Mouse (Mus musculus) testis, adult 10 weeks (tissue): ENCODE data around the gene Spn. TPM values are rescaled to one million over a fixed set of nuclear protein-coding genes. Genes with fewer than 3 reads are reported as not detected.

Experiments used
- polyA plus RNA-seq: library from polyadenylated mRNA; stranded (reverse); fragments of 350-450 nt; fragmentation: Illumina TruSeq; extraction: RNeasy Lipid Tissue Mini Kit (QIAGEN cat#74804); gene quantifications from one replicate; pipeline ENCODE4 v1.2.3, GENCODE M21; 2014; ENCODE audit warnings: low read depth, low replicate concordance

Gene Spn
- polyA plus RNA-seq: 0.07 TPM

DNA sequence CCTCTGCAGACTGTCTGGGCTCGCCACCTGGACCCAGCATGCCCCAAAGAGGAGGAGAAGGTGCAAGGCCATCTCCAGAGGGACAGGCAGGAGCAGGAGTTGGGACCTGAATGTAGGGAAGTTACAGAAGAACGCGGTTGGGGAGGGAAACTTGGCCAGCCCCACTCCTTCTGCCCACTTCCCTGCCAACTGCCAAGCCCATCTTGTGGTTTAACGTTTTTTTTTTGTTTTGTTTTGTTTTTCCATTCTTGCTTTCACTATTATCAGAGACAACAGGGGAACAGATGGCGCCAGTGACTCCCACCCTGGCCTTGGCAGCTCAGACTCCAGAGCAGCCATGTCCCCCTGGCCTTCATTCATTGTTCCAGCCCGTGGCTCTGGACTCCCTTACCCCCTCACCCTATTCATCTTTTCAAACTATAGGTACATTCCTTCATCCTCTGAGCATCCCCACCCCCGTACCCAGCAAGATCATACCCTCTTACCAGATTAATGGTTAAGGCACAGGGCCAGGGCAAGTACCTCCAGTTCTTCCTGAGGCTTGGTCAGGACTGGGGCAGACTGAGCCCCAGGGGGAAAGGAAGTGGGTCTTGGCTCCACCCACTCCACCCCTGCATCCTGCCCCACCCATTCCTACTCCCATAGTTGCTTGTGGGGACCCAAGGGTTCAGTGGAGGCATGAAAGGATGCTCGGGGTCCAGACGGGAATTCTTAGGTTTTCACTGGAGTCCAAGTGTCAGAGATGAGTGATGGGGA is at the start of gene Spn:
Gene Spn, minus strand, starts transcription at position 562 of the 756 bp plus-strand sequence.

DNA sequence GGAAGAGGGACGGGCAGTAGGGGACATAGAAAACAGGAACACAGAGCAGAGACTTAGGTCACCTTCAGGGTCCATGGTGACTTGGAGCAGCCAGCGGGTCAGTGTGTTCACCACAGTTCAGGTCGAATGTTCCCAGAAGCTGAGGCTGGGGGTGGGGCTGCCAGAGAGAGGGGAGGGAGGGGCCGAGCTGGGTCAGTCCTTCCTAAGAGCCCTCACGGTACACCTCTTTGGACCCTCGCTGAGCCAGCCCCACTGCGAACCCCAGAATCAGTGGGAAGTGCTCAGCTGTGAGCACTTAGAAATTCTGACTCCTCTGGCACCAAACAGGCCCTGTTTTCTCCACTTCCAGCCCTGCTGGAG is 15.7 kb downstream of the Spn start, which contains the start of gene Qprt:
Gene Qprt, minus strand, starts transcription at position 316 of the 360 bp plus-strand sequence.

DNA sequence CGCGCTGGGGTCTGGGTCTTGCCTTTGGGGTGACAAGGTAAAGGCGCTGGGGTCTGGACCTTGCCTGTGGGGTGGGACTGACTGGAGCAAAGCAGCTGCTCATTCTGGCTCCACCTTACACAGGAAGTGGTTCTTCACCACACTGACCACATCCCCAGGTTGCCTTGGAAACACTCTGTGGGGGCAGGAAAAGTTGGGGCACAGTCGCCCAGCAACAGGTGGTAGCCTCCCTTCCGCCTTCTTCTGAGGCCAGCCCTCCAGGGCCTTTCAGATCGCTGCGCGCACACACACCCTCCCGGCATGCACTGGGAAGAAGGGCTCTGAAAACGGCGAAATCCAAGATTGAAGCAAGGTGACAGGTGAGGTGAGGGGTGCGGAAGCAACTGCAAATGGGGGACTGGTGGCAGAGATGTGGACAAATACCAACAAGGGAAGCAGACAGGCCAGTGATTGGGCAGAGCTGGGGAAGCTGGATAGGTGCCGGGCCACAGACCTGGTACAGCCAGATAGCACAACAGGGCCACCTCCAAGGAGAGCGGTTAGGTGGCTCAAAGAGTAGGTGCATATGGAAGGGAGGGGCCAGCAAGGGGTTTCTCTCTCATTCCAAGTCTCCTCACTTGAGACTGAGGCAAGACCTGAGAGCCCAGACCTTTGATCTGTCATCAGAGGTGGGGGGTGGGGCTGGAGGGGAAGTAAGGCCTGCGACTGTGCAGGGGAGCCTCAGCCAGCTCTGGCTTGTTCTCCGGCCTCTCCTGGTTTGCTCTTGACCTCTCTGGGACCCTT is 46.3 kb downstream of the Spn start, which contains the start of gene AI467606:
Gene AI467606, plus strand, starts transcription at position 246 of the 783 bp plus-strand sequence.

DNA sequence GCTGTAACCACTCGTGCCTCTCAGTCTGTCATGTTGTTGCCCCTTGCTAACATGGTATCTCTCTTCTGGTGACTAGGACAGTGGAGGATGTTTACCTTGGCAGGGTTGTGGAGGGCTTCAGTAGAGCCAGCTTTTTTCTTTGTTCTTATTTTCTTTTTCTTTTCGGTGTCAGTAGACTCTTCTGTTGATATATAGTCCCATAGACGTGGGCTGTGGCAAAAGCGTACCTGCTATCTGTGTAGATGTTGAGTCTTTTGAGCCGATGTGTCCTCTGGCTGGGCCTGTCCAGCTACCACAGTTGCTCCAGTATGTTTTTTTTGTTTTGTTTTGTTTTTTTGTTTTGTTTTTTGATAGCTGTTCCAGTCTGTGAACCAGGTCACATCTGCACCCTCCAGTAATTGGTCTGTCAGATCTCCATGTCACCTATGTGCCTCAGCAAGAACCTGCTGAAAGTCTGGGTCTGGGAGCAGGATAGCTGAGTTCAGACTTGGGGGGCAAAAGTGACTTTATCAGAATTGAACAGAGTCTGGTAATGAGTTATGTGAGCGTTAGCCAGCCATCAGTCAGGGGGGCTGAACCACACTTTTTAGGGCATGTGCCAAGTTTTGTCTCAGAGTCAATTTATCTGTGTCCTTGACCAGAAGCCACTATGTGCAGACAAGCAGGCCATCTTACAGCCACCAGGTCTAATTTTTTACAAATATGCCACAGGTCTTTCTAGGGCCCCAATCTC is 50.2 kb downstream of the Spn start, which contains the start of gene Zg16:
Gene Zg16, minus strand, starts transcription at position 51 of the 733 bp plus-strand sequence.

Other genes starting within 250 kb of the Spn start
- gene Tmem219, start 214.9 kb downstream of the Spn start, polyA plus RNA-seq: 5.4 TPM
- 9.1 TPM for gene Kctd13, start 208.9 kb downstream of the Spn start, polyA plus RNA-seq
- gene Asphd1, start 188.2 kb downstream of the Spn start, polyA plus RNA-seq: not detected
- gene Sez6l2, start 187.3 kb downstream of the Spn start, polyA plus RNA-seq: 3.2 TPM
- gene Cdipt, start 161.9 kb downstream of the Spn start, polyA plus RNA-seq: 7.6 TPM
- 527 TPM for gene Cdiptos, start 161.7 kb downstream of the Spn start, polyA plus RNA-seq
- 0.11 TPM for gene Mvp, start 123.2 kb downstream of the Spn start, polyA plus RNA-seq
- gene Pagr1b, start 121.3 kb downstream of the Spn start, polyA plus RNA-seq: not detected
- gene Pagr1a, start 120.5 kb downstream of the Spn start, polyA plus RNA-seq: not detected
- 0.80 TPM for gene Gm42742, start 116.7 kb downstream of the Spn start, polyA plus RNA-seq
- gene Prrt2, start 116.6 kb downstream of the Spn start, polyA plus RNA-seq: 0.22 TPM
- 14.6 TPM for gene Maz, start 110.8 kb downstream of the Spn start, polyA plus RNA-seq
- 12.4 TPM for gene Kif22, start 95.4 kb downstream of the Spn start, polyA plus RNA-seq
- not detected for gene Zg16, start 50.5 kb downstream of the Spn start, polyA plus RNA-seq
- 1.8 TPM for gene AI467606, start 46.5 kb downstream of the Spn start, polyA plus RNA-seq
- not detected for gene Qprt, start 15.6 kb downstream of the Spn start, polyA plus RNA-seq
- 8.9 TPM for gene Cd2bp2, start 58.2 kb upstream of the Spn start, polyA plus RNA-seq
- 1.6 TPM for gene Tbc1d10b, start 70.6 kb upstream of the Spn start, polyA plus RNA-seq
- gene Mylpf, start 71.1 kb upstream of the Spn start, polyA plus RNA-seq: not detected
- 1.1 TPM for gene Zfp553, start 95.2 kb upstream of the Spn start, polyA plus RNA-seq
- gene Sept1, start 95.3 kb upstream of the Spn start, polyA plus RNA-seq: 0.53 TPM
- 6.9 TPM for gene Zfp771, start 106.5 kb upstream of the Spn start, polyA plus RNA-seq
- 0.62 TPM for gene Dctpp1, start 122.9 kb upstream of the Spn start, polyA plus RNA-seq
- gene Sephs2, start 136.2 kb upstream of the Spn start, polyA plus RNA-seq: 126 TPM
- 0.22 TPM for gene Itgal, start 158.4 kb upstream of the Spn start, polyA plus RNA-seq
- gene Zfp768, start 207.8 kb upstream of the Spn start, polyA plus RNA-seq: 4.0 TPM
- gene Zfp747, start 238.2 kb upstream of the Spn start, polyA plus RNA-seq: 0.35 TPM
- 0.20 TPM for gene 9130019O22Rik, start 249.3 kb upstream of the Spn start, polyA plus RNA-seq